Mouse (Mus musculus): Measurements from ENCODE around the gene Kdm2b. TPM values are rescaled to one million over a fixed set of nuclear protein-coding genes. Genes with fewer than 3 reads are reported as not detected.

Gene Kdm2b
- total RNA-seq, 2 experiments from 2014 or later = 32.9 to 33.7 TPM

DNA sequence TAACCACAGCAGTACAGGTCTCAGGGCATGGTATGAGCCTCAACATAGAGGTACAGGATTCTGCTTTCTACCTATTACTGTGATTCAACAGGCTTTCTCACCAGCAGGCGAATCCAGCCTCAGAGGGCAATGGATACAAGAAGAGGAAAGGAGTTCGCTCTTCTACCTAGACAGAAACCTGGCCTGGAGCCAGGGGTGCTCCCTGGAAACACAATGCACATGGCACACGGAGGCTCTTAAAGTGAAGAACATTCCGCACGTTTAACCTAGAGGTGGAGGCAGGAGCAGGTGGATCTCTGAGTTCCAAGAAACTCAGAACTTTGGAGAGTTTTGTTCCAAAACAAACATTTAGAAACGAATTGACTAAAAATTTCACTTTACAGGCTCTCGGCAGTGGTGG, 58.6 kb downstream of the Kdm2b start:
- no peak for DNase-seq (ENCODE audit: low spot score in 2 of 2)

GRCm38 (mm10) chr5:122928293-122928692, 61.3 kb downstream of the Kdm2b start:
- no peak for DNase-seq (ENCODE audit: low spot score in 2 of 2)

GRCm38 (mm10) chr5:122927703-122928102, 61.9 kb downstream of the Kdm2b start:
- DNase-seq (ENCODE audit: low spot score in 2 of 2) = no peak

GRCm38 (mm10) chr5:122927092-122927491, 62.5 kb downstream of the Kdm2b start:
- no peak for DNase-seq (ENCODE audit: low spot score in 2 of 2)

- DNase-seq (ENCODE audit: low spot score in 2 of 2) = no peak
Observed at GRCm38 (mm10) chr5:122926341-122926740, 63.3 kb downstream of the Kdm2b start.

- peak in 1 of 2 experiments; percentile 29 for DNase-seq (ENCODE audit: low spot score in 2 of 2)
Observed at GRCm38 (mm10) chr5:122925534-122925958, 64.1 kb downstream of the Kdm2b start.

DNA sequence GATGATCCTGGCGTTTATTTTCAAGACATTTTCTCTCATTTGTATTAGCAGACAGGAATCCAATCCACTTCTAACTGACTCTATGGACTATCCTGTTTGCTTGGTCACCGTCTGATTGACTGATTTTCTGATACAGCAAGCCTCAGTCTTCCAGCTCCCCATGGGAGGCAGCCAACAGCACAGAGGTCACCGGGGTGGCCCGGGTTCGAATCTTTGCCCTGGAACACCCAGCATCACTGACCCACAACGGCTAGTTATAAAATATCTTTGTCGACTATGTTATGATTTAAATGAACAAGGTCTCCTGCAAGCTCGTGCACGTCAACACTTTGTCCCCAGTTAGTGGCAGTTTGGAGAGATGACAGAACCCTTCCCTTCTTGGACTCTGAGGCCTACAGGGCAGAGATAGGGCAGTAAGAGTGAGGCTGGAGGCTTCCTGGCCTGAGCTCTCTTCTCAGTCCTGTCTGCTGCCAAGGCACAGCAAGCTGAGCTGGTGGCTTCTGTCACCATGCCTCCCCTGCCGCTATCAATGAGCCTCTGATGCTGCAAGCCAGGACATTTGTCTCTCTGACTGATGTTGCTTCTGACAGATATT, 65.7 kb downstream of the Kdm2b start:
- no peak for DNase-seq (ENCODE audit: low spot score in 2 of 2)

- no peak for DNase-seq (ENCODE audit: low spot score in 2 of 2)
Observed at GRCm38 (mm10) chr5:122921941-122922340, 67.7 kb downstream of the Kdm2b start.

GRCm38 (mm10) chr5:122920557-122920956, 69.1 kb downstream of the Kdm2b start:
- no peak for DNase-seq (ENCODE audit: low spot score in 2 of 2)

DNA sequence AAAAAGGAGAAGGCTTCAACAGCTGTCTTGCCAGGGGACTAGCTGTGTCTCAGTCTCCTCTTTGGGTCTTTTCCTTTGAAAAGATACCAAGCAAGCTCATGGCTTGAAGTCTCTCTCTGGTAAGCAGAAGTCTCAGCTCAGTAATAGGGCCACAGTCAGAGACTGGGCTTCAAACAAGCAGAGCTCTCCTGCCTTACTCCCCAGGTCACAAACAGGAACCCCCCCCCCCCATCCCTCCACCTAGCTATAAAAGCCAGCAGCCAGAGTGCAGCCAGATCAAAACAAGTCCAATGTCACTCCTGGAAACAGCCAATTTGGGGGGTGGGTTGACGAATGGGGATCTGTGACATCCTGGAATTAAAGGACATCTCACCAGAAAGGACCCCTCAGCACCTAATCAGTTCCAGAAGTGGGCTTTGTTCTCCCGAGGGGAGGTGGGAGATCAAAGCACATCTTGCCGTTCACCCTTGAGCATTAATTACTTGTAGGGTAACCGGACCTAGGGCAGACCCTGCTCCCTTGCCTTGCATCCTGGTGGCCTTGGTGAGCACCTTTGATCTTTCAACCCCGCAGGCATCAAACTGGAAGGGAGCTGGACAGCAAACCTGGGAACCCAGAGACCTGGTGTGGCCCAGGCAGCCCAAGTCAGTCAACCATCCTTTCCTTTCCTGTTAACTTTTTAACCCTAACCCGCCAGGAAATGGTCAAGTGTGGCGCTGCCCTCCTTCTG, 71.5 kb downstream of the Kdm2b start:
- DNase-seq (ENCODE audit: low spot score in 2 of 2) = no peak

GRCm38 (mm10) chr5:122916147-122916546, 73.5 kb downstream of the Kdm2b start:
- no peak for DNase-seq (ENCODE audit: low spot score in 2 of 2)

DNA sequence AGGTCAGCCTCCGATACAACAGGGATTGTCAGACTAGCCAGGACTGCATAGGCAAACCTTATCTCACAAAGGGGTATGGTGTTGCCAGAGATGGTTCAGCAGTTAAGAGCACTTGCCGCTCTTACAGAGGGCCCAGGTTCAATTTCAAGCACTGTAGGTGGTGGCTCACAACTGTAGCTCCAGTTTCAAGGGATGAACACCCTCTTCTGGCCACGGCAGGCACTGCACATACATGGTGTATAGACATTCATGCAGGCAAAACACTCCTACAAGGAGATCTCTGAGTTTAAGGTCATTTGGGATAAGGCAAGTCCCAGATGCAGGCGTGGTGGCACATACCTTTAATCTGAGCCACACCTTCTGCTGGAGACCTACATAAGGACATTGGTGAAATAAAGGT, 76.8 kb downstream of the Kdm2b start:
- DNase-seq (ENCODE audit: low spot score in 2 of 2) = no peak

DNA sequence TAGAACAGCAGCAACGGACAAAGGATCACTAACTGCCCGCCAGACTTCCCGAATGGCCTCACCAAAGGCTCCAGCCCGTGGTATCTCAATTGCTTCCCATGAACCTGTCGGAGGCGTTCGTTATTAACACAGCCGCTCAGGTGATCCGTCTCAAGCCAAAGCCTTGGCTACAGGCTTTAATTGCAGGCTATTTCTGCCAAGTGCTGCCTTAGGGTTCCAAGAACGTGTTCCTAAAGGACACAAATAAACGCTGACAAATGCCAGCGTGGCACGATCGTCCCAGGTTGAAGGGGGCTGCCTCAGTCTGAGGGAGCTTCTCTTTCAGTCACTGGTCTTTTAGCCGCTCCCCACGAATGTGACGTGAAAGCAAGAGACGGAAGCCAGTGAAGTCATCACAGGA, 80.1 kb downstream of the Kdm2b start:
- DNase-seq (ENCODE audit: low spot score in 2 of 2) = no peak

DNA sequence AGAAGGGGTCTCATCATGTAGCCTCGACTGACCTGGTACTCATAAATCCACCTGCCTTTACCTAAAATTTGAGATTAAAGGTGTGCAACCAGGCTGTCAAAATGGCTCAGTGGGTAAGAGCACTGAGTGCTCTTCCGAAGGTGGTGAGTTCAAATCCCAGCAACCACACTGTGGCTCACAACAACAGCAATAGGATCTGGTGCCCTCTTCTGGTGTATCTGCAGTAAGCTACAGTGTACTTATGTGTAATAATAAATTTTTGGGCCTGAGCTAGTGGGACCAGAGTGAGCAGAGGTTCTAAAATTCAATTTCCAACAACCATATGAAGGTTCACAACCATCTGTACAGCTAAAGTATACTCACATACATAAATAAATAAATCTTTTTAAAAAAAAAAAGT, 81.6 kb downstream of the Kdm2b start:
- no peak for DNase-seq (ENCODE audit: low spot score in 2 of 2)

DNA sequence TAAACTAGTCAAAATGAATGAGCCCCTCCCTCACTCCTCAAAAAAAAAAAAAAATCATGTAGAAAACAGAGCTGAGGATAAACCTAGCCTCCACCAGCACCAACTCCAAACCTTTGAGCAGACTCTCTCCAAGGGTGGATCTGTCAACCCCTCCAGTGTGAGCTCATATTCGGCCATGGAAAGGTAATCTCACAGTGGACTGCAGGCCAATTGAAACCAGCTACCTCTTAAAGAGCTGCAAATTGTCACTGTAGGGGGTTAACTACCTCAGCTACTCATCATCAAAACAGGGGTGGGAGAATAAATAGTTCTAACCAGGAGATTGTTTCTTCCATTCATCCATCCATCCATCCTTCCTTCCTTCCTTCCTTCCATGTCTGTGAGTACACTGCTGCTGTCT, 82.4 kb downstream of the Kdm2b start:
- DNase-seq (ENCODE audit: low spot score in 2 of 2) = no peak

- DNase-seq (ENCODE audit: low spot score in 2 of 2) = no peak
Observed at GRCm38 (mm10) chr5:122903165-122903564, 86.5 kb downstream of the Kdm2b start.

DNA sequence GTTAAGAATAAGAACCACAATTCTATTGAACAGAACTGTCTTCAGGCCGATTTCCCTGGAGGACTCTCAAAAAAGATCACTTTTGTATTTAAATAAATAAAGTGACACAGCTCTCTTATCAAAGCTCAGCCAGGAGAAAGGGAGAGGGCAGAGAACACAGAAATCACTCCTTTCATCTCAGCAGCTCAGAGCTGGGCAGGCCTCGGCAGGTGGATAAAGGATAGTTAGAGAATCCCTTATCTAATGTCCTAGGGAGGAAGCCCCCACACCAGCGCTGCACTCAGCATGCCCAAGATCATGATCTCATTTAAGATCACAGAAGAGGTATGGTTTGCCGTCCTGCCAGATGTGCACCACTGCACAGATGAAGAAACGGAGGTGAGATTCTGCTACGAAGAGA, 87.4 kb downstream of the Kdm2b start:
- no peak for DNase-seq (ENCODE audit: low spot score in 2 of 2)

GRCm38 (mm10) chr5:122901666-122902065, 88.0 kb downstream of the Kdm2b start:
- no peak for DNase-seq (ENCODE audit: low spot score in 2 of 2)

- DNase-seq (ENCODE audit: low spot score in 2 of 2) = no peak
Observed at GRCm38 (mm10) chr5:122901179-122901578, 88.4 kb downstream of the Kdm2b start.

- DNase-seq (ENCODE audit: low spot score in 2 of 2) = no peak
Observed at GRCm38 (mm10) chr5:122900558-122901171, 89.0 kb downstream of the Kdm2b start.

DNA sequence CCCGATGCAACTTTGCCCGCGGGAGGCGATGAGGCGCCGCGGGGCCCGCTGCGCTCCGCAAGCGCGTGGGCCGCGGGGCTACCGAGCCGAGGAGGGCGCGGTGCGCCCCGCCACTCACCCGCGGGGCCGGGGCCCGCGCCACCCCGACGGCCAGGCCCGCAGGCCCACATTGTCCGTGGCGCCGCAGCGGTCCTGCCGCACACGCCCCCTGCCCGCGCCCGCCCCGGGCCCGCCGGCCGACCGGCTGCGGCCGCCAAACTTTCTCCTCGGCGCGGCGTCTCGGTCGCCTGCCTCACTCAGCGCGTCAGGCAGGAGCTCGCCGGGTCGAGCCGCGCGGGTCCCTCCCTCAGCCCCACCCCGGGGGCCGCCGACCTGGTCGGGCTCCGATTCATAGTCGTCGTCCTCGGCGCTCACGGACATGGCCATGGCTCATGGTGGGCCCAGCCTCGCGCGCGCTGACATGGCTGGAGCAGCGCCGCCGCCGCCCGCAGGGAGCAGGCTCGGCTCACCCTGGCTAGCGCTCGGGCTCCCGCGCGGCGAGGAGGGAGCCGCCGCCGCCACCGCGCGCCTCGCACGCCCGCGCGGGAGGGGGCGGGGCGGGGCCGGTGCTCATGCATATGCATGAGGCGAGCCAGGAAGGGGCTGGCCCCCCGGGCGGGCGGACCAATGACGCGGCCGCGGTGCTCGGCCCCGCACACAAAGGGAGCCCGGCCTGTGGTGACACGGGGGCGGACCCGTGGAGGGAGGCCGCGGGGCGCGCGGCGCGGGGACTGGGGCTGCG, 89.7 kb downstream of the Kdm2b start:
- DNase-seq (ENCODE audit: low spot score in 2 of 2) = peak; percentile 79 to 82

All from adrenal gland, postnatal 4 days (tissue).